Mouse (Mus musculus) heart, postnatal 25 days (tissue): ENCODE results near the gene Slc25a53. TPM values are rescaled to one million over a fixed set of nuclear protein-coding genes. Genes with fewer than 3 reads are reported as not detected.
A peak's percentile ranks its signal among the peaks of the same experiment; 100 is the strongest.

Experiments used
- DNase-seq: peaks from one replicate; pipeline ENCODE4 v3.0.0; 2022; ENCODE audit warnings: low spot score
- intact Hi-C: fragments of 180-260 bp; cut with DNase I; formaldehyde crosslinking; loops from one replicate; pipeline ENCODE4 v1.15.1; 2025
- total RNA-seq, 2 experiments: library from RNA; stranded (reverse); gene quantifications; 2 replicates each; pipeline ENCODE4 v1.2.3; 2021

Slc25a53 gene
- total RNA-seq: 1 to 10 TPM; 2.3 to 4.7 TPM

DNA sequence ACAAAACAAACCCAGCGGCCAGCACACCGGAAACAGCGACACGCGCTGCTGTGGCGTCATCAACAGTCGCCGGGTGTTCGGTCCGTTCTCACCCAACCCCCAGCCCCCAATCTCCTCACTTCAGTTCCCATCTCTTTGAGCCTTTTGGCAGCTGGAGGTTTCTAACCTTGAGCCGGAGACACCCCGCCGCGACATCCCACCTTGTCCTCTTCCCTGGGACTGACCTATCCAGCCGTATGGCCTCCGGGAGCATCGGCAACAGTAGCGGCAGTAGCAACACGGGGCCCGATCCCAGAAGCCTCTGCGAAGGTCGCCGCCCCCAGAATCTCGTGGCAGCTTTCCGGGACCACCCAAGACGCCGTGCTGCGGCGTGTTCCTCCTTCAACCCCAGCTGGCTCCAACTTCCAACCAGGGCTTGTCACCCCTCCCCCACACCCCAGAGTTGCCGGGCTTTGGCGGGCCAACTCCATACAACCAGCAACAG, at the start of gene Slc25a53:
Slc25a53 (minus strand) TSS at position 303 of the 484 bp plus-strand sequence.
- peak; percentile 72 for DNase-seq
- intact Hi-C loops: no loop called here

DNA sequence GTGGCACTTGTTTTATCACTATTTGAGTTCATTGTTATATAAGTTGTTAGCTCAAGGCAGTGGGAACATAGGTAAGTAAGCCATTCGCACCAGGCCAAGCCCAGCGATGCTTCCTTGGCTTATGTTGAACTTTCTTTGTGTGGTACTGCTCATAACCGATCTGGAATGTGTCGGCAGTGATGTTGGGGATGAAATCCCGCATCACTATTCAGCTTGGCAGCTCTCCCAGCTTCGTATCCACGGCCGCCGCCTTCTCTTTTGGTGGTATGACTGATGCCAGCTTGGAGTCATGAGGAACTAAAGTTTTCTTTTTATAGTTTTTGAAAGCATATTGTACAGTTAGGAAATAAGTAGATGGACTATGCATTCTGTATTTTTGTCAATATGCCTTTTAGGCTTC, 25.1 kb upstream of the Slc25a53 start:
- intact Hi-C loops: no loop called here
- no peak for DNase-seq

DNA sequence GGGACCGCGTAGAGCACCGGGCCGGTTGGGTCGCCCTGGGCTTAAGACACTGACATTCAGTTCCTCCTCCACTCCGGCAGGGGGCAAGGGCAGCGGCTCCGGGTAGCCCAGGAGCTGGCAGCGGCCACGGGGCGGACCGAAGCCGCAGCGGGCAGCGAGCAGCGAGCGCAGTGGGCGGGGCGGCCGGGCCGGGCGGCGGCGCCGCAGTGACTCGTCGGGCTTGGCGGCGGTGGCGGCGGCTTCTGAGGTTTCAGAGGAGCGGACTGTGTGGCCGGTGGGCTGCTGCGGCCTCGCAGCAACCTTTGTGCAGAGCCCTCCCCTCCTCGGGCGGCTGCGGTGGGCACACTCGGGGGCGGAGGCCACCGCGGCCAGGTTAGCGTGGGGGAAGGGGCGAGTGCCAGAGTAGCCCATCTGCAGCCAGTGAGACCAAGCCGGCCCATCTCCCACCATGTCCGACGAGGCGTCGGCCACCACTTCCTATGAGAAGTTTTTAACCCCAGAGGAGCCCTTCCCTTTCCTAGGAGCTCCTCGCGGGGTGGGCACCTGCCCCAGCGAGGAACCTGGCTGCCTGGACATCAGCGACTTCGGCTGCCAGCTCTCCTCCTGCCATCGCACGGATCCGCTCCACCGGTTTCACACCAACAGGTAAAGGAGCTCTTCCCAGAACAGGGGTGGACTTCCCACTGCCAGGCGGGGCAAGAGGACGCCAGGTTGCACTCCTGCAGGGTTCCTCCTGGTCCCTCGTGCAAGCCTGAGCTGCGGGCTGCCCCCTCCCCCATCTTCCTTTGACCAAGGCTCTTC, 11.5 kb upstream of the Slc25a53 start, which contains the start of gene Fam199x:
Fam199x (plus strand) TSS at position 170 of the 801 bp plus-strand sequence.
- peak; percentile 63 for DNase-seq
- intact Hi-C loops: no loop called here

DNA sequence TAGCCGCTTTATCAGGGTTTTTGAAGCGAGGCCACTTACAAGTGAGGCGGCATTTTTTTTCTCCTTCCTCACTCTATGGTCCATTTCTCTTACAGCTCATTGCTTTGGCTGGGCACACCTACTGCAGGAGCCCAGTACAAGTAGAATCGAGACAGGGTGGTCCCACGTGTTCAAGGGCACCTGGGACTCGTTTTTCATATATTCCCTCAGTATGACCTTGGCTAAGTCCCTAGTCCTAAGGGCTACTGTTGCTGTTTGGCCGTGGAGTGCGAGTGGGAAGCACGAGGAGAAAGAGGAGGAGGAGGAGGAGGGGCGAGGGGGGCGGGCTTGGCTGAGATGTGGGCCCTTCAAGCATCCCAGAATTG, 10.9 kb upstream of the Slc25a53 start:
- no peak for DNase-seq
- intact Hi-C loops: no loop called here

DNA sequence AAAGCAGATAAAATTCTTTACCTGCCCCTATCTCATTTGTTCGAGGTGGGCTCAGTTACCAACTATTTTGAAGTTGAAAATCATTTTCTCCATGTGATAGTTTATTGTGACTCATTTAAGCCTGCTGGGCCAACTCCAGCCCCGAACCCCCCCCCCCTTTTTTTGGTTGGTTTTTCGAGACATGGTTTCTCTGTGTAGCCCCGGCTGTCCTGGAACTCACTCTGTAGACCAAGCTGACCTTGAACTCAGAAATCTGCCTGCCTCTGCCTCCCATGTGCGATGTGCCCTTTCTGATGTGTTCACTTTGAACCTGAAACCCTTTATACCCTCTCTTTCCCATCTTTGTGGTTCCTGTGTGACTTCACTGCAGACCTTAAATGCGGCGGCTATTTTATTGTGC, 400 bp upstream of the Slc25a53 start:
- intact Hi-C loops: no loop called here

DNA sequence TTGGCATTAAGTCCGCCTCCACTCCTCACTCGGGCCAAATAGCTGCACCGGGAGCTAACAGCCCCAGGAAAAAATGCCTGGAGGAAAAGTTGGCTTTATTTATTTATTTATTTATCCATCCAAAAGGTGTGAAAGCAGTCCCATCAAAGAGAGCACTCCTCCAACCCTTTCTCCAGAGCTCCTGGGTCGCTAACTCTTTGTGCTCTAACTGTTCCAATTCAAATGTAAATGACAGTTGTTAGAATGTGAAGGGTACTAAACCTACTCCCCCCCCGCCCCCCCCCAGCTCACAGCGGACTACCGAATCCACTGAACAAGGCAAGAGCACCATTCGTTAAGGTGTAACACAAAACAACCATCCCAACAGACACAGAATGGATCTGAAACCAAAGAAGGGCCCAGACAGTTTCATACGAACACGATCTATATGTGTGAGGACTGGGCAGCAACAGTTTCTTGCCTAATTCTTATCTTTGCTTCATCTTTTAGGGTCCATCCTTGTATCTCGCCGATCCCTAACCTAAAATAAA, 567 bp downstream of the Slc25a53 start:
- intact Hi-C loops: no loop called here

More for the DNA sequence above, 400 bp upstream of the Slc25a53 start:
- DNase-seq: no peak

DNA sequence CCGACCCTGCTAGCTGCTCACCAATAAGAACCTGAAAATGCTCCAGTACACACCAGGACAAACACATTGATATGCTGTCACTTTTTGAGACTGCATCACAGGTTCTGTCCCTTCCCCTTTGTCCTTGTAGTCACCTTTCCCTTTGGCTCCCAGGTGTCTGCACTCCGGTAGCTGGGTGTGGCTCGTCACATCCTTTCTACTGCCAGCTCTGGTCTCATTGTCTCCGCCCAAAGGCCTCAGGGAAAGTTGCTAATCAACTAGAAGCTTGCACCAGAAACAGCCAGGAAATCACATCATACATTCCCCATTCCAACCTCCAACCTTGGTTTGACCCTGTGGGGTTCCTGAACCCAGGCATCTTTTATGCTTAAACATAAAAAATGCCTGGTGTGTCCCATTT, 3.8 kb downstream of the Slc25a53 start:
- no peak for DNase-seq
- intact Hi-C loops: no loop called here

More for the DNA sequence above, 567 bp downstream of the Slc25a53 start:
- no peak for DNase-seq

DNA sequence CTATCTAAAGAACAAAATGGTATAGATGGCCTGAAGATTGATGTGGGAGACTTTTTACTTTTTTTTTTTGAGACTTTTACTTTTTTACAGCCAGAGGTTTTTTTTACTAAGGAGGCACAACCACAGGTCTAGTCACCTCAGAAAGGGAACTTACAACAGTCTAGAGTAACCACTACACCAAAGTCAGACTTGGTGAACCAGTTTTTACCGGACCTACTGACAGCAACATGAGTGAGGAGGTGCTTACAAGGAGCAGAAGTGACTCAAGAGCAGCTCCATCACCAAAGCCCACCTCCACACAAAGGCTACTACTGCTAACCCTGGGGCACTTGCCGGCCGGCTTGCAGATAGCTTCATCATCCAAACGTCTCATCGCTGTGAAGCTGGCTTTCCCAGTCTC, 6.4 kb downstream of the Slc25a53 start:
- intact Hi-C loops: no loop called here
- no peak for DNase-seq

DNA sequence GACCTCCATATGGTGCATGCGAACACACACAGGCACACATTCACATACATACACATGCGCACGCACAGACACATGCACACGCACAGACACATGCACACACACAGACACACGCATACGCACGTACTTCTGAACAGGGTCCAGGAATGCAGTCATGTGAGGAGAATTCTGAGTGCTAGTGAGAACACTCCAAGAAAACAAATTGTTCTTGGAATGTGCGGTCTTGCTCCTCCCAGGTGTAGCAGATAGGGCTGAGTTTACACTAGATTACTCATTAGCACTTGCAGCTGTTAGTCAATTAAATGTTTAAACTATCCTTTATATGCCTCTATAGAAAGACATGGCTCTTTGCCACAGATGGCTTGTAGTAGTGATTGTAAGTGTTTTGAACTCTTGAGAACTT, 7.2 kb downstream of the Slc25a53 start:
- no peak for DNase-seq
- intact Hi-C loops: no loop called here

DNA sequence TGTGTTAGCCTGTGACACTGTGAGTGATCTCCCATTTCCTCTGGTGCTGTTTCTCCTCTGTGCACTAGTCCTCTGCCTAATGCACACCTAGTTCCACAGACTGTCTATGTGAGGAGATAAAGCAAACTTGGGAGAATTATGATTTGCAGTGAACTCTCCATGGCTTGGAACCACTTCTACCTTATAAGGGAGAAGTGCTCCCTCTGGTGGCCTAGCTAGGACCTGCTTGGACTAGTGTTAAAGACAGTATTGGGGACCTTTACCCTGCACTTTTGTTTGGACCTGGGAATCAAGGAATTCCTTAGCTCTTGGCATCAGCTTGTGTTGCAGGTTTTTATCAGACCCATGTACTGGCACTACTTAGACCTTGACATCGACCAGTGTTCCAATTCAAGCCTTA, 18.8 kb downstream of the Slc25a53 start:
- intact Hi-C loops: no loop called here
- DNase-seq: no peak

DNA sequence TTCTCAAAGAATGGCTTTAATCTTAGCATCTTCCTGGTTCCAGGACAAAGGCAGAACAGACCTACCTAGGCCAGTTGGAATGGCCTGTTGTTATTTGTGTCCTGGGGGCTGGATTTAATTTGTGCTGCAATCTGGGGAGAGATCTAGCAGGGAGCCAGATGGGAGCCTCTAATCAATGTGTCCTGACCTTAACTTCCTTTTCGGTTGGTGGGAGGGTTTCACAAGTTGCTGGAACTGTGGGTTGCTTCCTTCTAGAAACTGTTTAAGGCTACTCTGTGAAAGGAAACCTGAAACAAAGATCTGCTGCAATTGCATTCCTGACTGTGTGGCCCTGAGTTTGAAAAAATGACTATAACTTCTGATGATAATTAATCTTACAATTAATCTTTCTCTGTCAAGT, 20.4 kb downstream of the Slc25a53 start:
- no peak for DNase-seq
- intact Hi-C loops: no loop called here

DNA sequence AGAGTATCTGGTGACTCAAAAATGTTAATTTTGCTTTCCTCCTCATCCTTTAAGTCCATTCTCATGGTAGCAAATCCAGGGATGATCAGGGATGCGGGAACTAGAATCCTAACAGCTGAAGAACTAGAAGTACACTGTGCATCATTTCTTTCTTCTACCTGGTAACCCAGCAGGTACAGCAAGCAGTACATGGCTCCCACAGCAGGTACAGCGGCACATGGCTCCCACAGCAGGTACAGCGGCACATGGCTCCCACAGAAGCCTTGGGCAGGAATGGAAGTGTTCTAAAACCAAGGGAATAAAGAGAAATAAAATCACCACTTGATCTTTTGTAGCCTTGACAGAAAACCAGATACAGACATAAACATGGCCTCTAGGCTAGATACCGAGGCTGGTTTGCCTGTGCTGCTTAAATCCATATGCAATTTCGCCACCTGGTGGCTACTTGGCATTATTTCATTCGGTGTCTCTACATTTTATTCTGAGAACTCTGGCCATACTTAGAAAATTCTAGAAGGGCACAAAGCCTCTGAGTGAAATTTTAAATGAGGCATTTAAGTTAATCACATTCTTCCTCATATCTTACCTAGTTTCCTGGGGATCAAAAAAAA, 22.9 kb downstream of the Slc25a53 start:
- intact Hi-C loops: loop anchor here (2.0 kb wide), 1 partner anchor 272 kb away; the partner anchor contains the start of gene Morf4l2
- DNase-seq: no peak

DNA sequence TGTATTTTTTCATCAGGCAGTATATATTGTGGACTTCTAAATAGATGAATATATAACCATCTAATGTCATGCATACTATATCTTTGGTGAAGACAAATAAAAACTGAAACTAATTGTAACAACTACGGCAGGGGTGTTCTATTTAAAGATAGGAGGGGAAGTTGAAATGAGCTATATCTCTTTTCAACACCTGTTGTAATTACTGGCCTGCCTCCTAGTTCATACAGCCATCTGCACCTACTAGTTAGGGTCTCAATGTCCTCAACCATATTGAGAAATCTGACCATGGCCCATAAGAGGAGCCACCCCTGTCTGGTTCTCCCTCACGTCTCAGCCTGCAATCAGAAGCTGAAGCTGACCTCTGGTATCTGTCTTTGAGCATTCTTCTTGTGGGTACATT, 41.8 kb downstream of the Slc25a53 start:
- DNase-seq: no peak
- intact Hi-C loops: no loop called here

DNA sequence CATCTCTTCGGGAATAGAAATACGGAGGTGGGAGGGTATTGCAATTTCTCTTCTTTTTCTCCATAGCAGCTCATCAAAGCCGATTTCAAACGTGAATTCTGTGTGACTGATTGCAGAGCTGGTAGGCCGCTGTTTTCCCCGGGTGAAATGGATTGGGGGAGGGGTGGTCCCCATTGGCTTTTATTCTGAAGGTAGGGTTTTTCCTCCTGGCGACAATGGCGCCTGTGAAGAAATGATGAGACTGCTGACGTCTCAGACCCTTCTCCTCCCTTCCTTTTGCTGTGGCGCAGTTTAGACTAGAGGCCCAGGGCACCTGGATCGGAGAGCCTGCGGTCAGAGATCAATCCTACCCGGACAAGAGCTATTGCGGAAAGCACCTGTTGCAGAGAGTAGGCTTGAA, 44.5 kb downstream of the Slc25a53 start:
- intact Hi-C loops: no loop called here

DNA sequence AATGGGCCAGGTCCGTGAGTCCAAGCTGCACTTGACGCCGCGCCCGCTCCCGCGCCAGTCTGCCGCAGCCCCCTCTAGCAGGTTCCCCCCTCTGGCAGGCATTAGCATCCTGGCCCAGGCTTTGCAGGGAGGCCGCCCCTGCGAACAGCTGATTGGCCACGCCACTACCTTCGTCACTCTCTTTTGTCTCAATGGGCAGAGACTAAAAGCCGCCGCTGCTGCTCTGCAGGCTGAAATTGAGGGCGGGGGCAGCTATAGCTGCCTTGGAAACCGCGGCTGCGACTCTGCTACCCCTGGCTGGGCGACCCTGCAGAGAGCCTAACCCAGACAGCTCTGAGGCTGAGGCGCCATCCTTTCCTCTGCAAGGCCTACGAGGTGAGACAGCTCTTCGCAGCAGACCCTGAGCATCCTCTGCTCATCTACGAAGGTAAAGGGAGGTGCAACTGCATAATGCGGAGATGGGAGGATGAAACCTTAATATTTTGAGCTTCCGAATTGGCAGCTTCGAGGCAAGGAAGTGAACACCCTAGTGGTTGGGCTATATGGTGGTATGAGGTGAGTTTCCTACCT, 45.0 kb downstream of the Slc25a53 start, which contains the start of gene Zcchc18:
Zcchc18 (plus strand) TSS at position 178 of the 570 bp plus-strand sequence.
- intact Hi-C loops: no loop called here
- peak; percentile 9 for DNase-seq

More for the DNA sequence above, 44.5 kb downstream of the Slc25a53 start:
- DNase-seq: no peak

DNA sequence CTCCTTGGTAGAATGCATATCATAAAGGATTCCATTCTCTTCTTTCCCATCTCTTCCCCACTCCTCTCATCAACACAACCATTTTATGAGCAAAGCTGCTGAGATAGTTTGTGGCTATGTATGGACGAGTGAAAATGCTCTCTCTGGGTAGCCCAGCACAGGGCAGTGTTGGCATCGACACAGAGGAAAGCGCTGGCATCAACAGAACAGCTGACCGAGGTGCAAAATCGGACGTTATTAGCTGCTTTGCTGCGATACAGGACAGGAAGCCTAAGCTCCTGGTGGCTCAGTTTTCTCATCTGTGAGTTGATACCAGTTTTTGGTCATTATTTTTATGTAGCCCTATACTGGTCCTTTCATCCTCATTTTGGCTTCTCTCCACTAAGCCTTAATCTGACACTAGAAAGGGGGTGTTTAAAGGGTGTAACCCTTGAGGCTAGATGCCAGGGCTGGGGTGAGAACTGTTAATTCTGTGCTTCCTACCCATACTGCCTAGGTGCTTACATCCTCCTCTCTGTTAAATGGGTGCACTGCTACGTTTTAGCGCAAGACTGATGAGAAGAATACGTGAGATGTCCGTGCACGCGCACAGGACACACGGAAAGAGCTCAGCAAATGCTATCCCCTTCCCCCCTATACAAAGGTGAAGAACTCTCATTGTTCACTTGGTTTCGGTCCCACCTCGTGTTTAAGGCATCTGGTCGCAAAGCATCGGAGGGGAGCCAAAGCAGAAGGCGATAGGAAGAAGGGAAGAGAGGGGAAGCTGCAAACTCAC, 45.7 kb downstream of the Slc25a53 start:
- intact Hi-C loops: no loop called here
- DNase-seq: no peak

DNA sequence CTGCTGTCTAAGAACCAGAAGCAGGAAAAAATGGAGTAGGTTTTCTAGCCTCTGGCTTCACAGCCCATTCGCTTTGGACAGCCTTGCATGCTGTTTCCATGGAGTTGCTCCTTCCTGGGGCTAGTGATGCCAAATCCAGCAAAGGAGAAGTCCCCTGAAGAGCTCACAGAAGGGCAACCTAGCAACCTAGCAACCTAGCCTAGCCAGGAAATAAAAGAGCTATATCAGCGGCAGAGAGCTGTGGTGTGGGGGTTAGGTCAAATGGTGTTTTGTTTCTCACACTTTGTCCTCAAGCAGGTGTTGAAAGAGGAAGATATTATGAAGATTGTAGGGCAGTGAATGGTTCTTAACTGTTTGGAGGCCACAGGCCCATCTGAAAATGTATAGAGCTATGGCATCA, 46.8 kb downstream of the Slc25a53 start:
- no peak for DNase-seq
- intact Hi-C loops: no loop called here

DNA sequence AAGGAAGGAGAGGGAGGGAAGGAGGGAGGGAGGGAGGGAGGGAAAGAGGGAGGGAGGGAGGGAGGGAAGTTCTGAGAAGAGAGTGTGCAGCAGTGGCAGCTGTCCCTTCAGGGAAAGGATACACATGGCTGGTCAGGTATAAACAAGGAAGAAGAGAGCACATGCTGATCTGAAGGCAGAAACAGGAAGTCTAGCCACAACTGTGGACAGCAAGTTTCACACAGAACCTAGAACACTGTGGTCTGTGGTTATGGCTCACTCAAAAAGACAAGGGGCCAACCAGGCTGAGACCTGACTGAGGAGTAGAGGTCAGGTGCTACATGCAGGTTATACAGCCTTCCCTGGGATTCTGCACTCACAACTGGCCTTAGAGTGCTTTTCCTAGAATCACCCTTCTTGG, 52.1 kb downstream of the Slc25a53 start:
- no peak for DNase-seq
- intact Hi-C loops: no loop called here

DNA sequence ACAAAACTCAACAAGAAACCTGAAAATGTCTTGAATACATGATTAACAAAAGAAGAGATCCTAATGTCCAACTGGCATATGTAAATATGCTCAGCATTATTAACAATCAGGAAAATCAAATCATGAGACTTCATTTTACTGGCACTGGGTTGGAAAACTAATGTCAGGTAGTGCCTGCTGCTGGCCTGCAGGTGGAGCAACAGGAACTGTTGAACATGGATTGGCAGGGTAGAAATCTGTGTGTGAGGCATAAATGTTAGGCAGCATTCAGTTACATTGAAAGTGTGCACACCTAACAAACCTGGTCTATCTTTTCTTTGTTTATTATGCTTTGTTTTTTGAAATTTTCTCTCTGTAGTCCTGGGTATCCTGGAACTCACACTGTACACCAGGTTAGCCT, 59.5 kb downstream of the Slc25a53 start:
- intact Hi-C loops: no loop called here
- DNase-seq: no peak
